Mouse (Mus musculus) myocyte (in vitro differentiated cells): ENCODE data around the gene Wdr25.

ENCODE experiments used
- POLR2A ChIP-seq: IDR thresholded peaks from one replicate; pipeline ENCODE4 v1.6.1; 2011; ENCODE audit warnings: low read depth, mild to moderate bottlenecking, control low read depth, moderate library complexity; ENCODE audit not compliant: insufficient read length
- SRF ChIP-seq: IDR thresholded peaks from one replicate; pipeline ENCODE4 v1.6.1; 2011; ENCODE audit warnings: low read depth; ENCODE audit not compliant: control insufficient read depth, insufficient read length

GRCm38 (mm10) chr12:108940255-108940654, 46.8 kb downstream of the Wdr25 start:
- TF ChIP-seq POLR2A: no peak
- no peak for TF ChIP-seq SRF
